Mouse (Mus musculus) thymus, adult 2 months (tissue): ENCODE results near the gene Vegfa. TPM values are rescaled to one million over a fixed set of nuclear protein-coding genes. Genes with fewer than 3 reads are reported as not detected.

Experiments
- DNase-seq: peaks from one replicate; pipeline ENCODE4 v3.0.0; 2021
- H3K27ac ChIP-seq: fragments of 200-500 bp; 2 replicates; pipeline ENCODE4 v1.5.1; 2012; ENCODE audit warnings: low read length, control low read depth; ENCODE audit not compliant: control insufficient read depth, insufficient read depth
- H3K27me3 ChIP-seq: fragments of 200-500 bp; 2 replicates; pipeline ENCODE4 v1.6.1; 2012; ENCODE audit warnings: mild to moderate bottlenecking, low read length, moderate library complexity, mixed read lengths; ENCODE audit not compliant: control insufficient read depth, insufficient read depth
- H3K36me3 ChIP-seq: fragments of 200-500 bp; 2 replicates; pipeline ENCODE4 v1.6.1; 2012; ENCODE audit warnings: mild to moderate bottlenecking, low read length, moderate library complexity; ENCODE audit not compliant: control insufficient read depth, insufficient read depth
- H3K4me1 ChIP-seq: fragments of 200-500 bp; replicated peaks from 2 replicates; pipeline ENCODE4 v1.6.1; 2012; ENCODE audit warnings: low read length; ENCODE audit not compliant: control insufficient read depth, insufficient read depth
- H3K4me3 ChIP-seq: fragments of 200-500 bp; 2 replicates; pipeline ENCODE4 v1.5.1; 2012; ENCODE audit warnings: mild to moderate bottlenecking, low read length, control low read depth, moderate library complexity; ENCODE audit not compliant: control insufficient read depth, insufficient read depth
- CTCF ChIP-seq: fragments of 200-500 bp; IDR thresholded peaks from 2 replicates; pipeline ENCODE4 v1.5.1; 2012; ENCODE audit warnings: mild to moderate bottlenecking, control low read depth, low read length, moderate library complexity, borderline replicate concordance; ENCODE audit not compliant: control insufficient read depth, poor library complexity, insufficient read depth; ENCODE audit errors: extremely low read depth
- POLR2A ChIP-seq: fragments of 200-500 bp; IDR thresholded peaks from 2 replicates; pipeline ENCODE4 v1.6.1; 2012; ENCODE audit warnings: mild to moderate bottlenecking, low read length, control low read depth, moderate library complexity; ENCODE audit not compliant: control insufficient read depth, poor library complexity, insufficient read depth; ENCODE audit errors: extremely low read depth
- WGBS: fragments of 180-500 bp; shearing (Covaris S2); methylation state at CpG from one replicate; pipeline ENCODE4 v1.1.7; 2018; 5-methylcytosine and 5-hydroxymethylcytosine counted together
- polyA plus RNA-seq: library from polyadenylated mRNA; depleted of rRNA; stranded (reverse); fragments of >200 nt; gene quantifications from 2 replicates; pipeline ENCODE4 v1.2.3, GENCODE M21; 2012

Gene Vegfa
- polyA plus RNA-seq, 1 experiment, result 65.2 TPM

GRCm38 (mm10) chr17:46004482-46004881 is 27.7 kb downstream of the Vegfa start:
- no peak overlapping the region for H3K4me3 ChIP-seq
- H3K4me1 ChIP-seq, result no peaks in the 10 kb centered on the region
- H3K36me3 ChIP-seq, result no peaks in the 10 kb centered on the region
- DNase-seq, result no peak
- no peak overlapping the region for H3K27ac ChIP-seq
- no peaks in the 10 kb centered on the region for H3K27me3 ChIP-seq
- TF ChIP-seq POLR2A, result no peak
- TF ChIP-seq CTCF, result no peak
- WGBS, result 92% methylated on average over 5 of the region's 5 CpGs

- TF ChIP-seq CTCF (no peak), POLR2A (no peak)
- Histone ChIP-seq H3K4me1 (no peaks in the 10 kb centered on the region), H3K4me3 (no peak overlapping the region), H3K27me3 (no peaks in the 10 kb centered on the region), H3K27ac (no peak overlapping the region), H3K36me3 (no peaks in the 10 kb centered on the region)
- no peak for DNase-seq
- WGBS, result 92% methylated on average over 15 of the region's 15 CpGs
These were observed 28.3 kb downstream of the Vegfa start for GRCm38 (mm10) chr17:46003717-46004481.

GRCm38 (mm10) chr17:45999366-45999940 is 32.7 kb downstream of the Vegfa start:
- H3K27ac ChIP-seq, result no peak overlapping the region
- no peak for DNase-seq
- WGBS, result 90% methylated on average over 9 of the region's 9 CpGs
- TF ChIP-seq CTCF (no peak), POLR2A (no peak)
- no peaks in the 10 kb centered on the region for H3K27me3 ChIP-seq
- no peaks in the 10 kb centered on the region for H3K36me3 ChIP-seq
- H3K4me1 ChIP-seq, result no peaks in the 10 kb centered on the region
- H3K4me3 ChIP-seq, result no peak overlapping the region

- Histone ChIP-seq H3K36me3 (no peaks in the 10 kb centered on the region), H3K4me1 (no peaks in the 10 kb centered on the region), H3K27me3 (no peaks in the 10 kb centered on the region), H3K4me3 (no peak overlapping the region), H3K27ac (no peak overlapping the region)
- 84% methylated on average over 6 of the region's 6 CpGs for WGBS
- DNase-seq, result no peak
- TF ChIP-seq POLR2A (no peak), CTCF (no peak)
These were observed 33.8 kb downstream of the Vegfa start for GRCm38 (mm10) chr17:45998363-45998762.

- Histone ChIP-seq H3K27me3 (no peaks in the 10 kb centered on the region), H3K36me3 (no peaks in the 10 kb centered on the region), H3K27ac (no peak overlapping the region), H3K4me3 (no peak overlapping the region), H3K4me1 (no peaks in the 10 kb centered on the region)
- TF ChIP-seq CTCF, result no peak
- TF ChIP-seq POLR2A, result no peak
- whole genome bisulfite sequencing, result 96% methylated on average over 9 of the region's 9 CpGs
- DNase-seq, result no peak
These were observed 35.2 kb downstream of the Vegfa start for GRCm38 (mm10) chr17:45996921-45997444.

GRCm38 (mm10) chr17:45994281-45994817 is 37.8 kb downstream of the Vegfa start:
- DNase-seq, result no peak
- no peak overlapping the region for H3K27ac ChIP-seq
- no peaks in the 10 kb centered on the region for H3K27me3 ChIP-seq
- WGBS, result 89% methylated on average over 11 of the region's 11 CpGs
- no peaks in the 10 kb centered on the region for H3K4me1 ChIP-seq
- no peak overlapping the region for H3K4me3 ChIP-seq
- H3K36me3 ChIP-seq, result no peaks in the 10 kb centered on the region
- TF ChIP-seq CTCF (no peak), POLR2A (no peak)
